Mouse (Mus musculus) stomach, postnatal 0 days (tissue): ENCODE results near the gene Setdb1. TPM values are rescaled to one million over a fixed set of nuclear protein-coding genes. Genes with fewer than 3 reads are reported as not detected.

Experiments used
- ATAC-seq: fragments of 200-750 bp; cut with Nextera tagmentation; 2 replicates; pipeline ENCODE4 v1.8.0; 2017; ENCODE audit not compliant: low FRiP score, low TSS enrichment
- DNase-seq: peaks from one replicate; pipeline ENCODE4 v3.0.0-alpha.2; 2016; ENCODE audit warnings: low spot score
- H3K27ac ChIP-seq: fragments of 300-500 bp; sonication (generic); replicated peaks from 2 replicates; pipeline ENCODE4 v1.5.1; 2014; ENCODE audit warnings: mild to moderate bottlenecking, control low read depth
- H3K27me3 ChIP-seq: fragments of 300-500 bp; sonication (generic); 2 replicates; pipeline ENCODE4 v1.6.1; 2014; ENCODE audit warnings: low read length; ENCODE audit not compliant: control insufficient read depth, insufficient read depth
- H3K36me3 ChIP-seq: fragments of 300-500 bp; sonication (generic); 2 replicates; pipeline ENCODE4 v1.6.1; 2014; ENCODE audit warnings: low read length, mixed read lengths; ENCODE audit not compliant: control insufficient read depth, insufficient read depth
- H3K4me1 ChIP-seq: fragments of 300-500 bp; sonication (generic); replicated peaks from 2 replicates; pipeline ENCODE4 v1.6.1; 2014; ENCODE audit warnings: antibody characterized with exemption; ENCODE audit not compliant: control insufficient read depth, insufficient read depth
- H3K4me2 ChIP-seq: fragments of 300-500 bp; sonication (generic); replicated peaks from 2 replicates; pipeline ENCODE4 v1.6.1; 2014; ENCODE audit warnings: low read depth, mild to moderate bottlenecking, control low read depth, moderate library complexity
- H3K4me3 ChIP-seq: fragments of 300-500 bp; sonication (generic); 2 replicates; pipeline ENCODE4 v1.5.1; 2014; ENCODE audit warnings: low read depth, low read length, control low read depth
- H3K9ac ChIP-seq: fragments of 300-500 bp; sonication (generic); 2 replicates; pipeline ENCODE4 v1.6.1; 2014; ENCODE audit warnings: mild to moderate bottlenecking, low read length, control low read depth, mixed read lengths
- H3K9me3 ChIP-seq: fragments of 300-500 bp; sonication (generic); 2 replicates; pipeline ENCODE4 v1.6.1; 2016; ENCODE audit warnings: low read length; ENCODE audit not compliant: control insufficient read depth
- CTCF ChIP-seq: IDR thresholded peaks from 2 replicates; pipeline ENCODE4 v1.5.1; 2016; ENCODE audit warnings: antibody characterized with exemption, low read depth, mild to moderate bottlenecking, moderate library complexity
- EP300 ChIP-seq: optimal IDR thresholded peaks from 2 replicates; pipeline ENCODE3; 2016; ENCODE audit warnings: antibody characterized with exemption
- WGBS: fragments of 180-500 bp; shearing (Covaris S2); extraction: QIAGEN DNeasy Blood & Tissue Kit; methylation state at CpG from one replicate; pipeline ENCODE4 v1.1.7; 2014; 5-methylcytosine and 5-hydroxymethylcytosine counted together
- polyA plus RNA-seq: library from polyadenylated mRNA; unstranded; fragments of >200 nt; fragmentation: Nextera tagmentation; extraction: Ambion mirVana; gene quantifications from 2 replicates; pipeline ENCODE4 v1.2.1, GENCODE M21; 2015

Setdb1 gene
- polyA plus RNA-seq, 1 experiment from 2014 or later = 8.6 TPM

DNA sequence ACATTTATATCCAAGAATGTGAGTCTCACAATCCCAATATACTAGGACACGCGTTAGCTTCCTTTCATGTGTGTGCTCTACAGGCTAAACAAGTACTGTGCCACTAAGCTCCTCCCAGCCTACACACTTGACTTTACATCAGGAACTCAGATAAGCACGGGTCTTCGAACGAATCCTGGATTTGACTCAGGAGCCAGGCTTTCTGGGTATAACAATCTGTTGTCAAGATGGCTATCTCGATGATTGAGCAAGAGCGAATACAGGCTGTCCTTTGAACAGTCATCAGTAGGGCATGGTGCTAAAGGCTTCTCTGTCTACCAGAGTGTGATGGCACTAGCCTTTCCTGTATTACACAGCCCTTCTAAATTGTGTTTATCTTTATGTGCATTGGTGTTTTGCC lies 59.0 kb downstream of the Setdb1 start:
- H3K9ac ChIP-seq = no peak overlapping the region
- no peaks in the 10 kb centered on the region for H3K27me3 ChIP-seq
- no peak for TF ChIP-seq CTCF
- TF ChIP-seq EP300 = no peak
- DNase-seq = no peak
- H3K4me1 ChIP-seq = no peaks in the 10 kb centered on the region
- H3K36me3 ChIP-seq = peaks cover 2% of the 10 kb centered on the region; the same call in 1 of the 2 replicates
- H3K9me3 ChIP-seq = no peaks in the 10 kb centered on the region
- 64% methylated on average over 7 of the region's 7 CpGs for WGBS
- H3K27ac ChIP-seq = 0 out of 2 replicates have a peak overlapping the region, but pooled peaks have one; percentile 24
- no peak overlapping the region for H3K4me3 ChIP-seq
- H3K4me2 ChIP-seq = no peak overlapping the region
- 0 out of 2 replicates have a peak, but pooled peaks have one; percentile 36 for ATAC-seq

DNA sequence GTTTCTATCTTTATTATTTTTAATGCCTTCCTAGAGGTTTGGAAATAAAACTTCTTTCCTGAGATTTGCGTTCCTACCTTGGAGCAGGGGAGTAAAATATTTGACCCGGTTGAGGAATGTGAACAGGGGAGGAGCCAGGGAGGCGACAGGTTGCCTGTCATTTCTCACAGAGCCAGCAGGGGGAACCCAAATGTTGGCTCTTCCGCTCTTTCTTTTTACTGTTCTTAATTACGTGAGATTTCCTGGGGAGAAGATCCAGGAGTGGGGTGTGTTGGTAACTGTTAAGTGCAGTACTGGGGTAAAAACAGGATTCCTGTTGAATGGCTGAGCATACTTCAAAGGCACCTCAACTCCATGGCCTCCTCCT lies 60.9 kb downstream of the Setdb1 start:
- Histone ChIP-seq H3K27ac (no peak overlapping the region; the same call in 1 of the 2 replicates), H3K4me1 (no peaks in the 10 kb centered on the region), H3K4me3 (no peak overlapping the region), H3K9ac (no peak overlapping the region), H3K4me2 (no peak overlapping the region), H3K36me3 (peaks cover 8% of the 10 kb centered on the region; the same call in 1 of the 2 replicates), H3K27me3 (no peaks in the 10 kb centered on the region), H3K9me3 (no peaks in the 10 kb centered on the region)
- DNase-seq = peak; percentile 66
- TF ChIP-seq EP300 (no peak), CTCF (peak; percentile 77)
- ATAC-seq = no peak
- WGBS = 8% methylated on average over 5 of the region's 5 CpGs

DNA sequence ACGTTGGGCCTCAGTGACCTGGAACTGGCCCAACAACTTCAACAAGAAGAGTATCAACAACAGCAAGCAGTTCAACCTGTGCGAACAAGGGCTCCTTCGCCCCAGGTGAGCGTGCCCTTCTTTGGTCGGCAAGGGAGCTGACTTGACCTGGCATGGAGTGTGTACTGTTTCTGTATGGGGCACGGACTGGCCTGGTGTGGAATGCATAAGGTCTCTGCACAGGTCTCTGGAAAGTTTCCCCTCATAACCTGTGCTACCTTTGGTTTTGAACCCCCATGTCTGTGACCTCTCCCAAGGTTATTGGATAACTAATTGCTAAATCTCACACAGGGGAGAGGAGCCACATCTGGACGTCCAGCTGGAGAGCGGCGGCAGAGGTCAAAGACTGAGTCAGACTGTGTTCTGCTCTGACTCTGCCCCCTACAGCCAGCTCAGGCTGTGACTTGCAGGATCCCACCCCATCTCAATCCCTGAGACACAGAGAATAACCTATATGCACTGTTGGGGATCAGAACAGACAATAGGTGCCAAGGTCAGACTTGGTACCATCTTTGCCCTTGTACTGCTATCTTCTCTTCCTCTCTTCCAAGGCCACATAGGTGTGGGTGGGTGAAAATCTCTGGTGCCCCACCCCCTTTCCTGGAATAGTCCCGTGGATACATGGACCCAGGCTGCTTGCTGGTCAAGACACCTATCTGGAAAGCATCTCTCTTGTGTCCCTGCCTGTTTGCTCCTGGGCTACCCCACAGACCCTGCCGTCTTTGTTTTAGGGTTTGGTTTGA lies 61.5 kb downstream of the Setdb1 start:
- WGBS = 57% methylated on average over 11 of the region's 11 CpGs
- no peaks in the 10 kb centered on the region for H3K4me1 ChIP-seq
- no peak overlapping the region for H3K4me2 ChIP-seq
- no peak overlapping the region for H3K9ac ChIP-seq
- H3K27ac ChIP-seq = peak overlapping the region; percentile 31
- H3K4me3 ChIP-seq = no peak overlapping the region
- no peak for DNase-seq
- H3K36me3 ChIP-seq = peaks cover 8% of the 10 kb centered on the region; the same call in 1 of the 2 replicates
- no peak for TF ChIP-seq EP300
- no peaks in the 10 kb centered on the region for H3K9me3 ChIP-seq
- H3K27me3 ChIP-seq = no peaks in the 10 kb centered on the region
- no peak for ATAC-seq

DNA sequence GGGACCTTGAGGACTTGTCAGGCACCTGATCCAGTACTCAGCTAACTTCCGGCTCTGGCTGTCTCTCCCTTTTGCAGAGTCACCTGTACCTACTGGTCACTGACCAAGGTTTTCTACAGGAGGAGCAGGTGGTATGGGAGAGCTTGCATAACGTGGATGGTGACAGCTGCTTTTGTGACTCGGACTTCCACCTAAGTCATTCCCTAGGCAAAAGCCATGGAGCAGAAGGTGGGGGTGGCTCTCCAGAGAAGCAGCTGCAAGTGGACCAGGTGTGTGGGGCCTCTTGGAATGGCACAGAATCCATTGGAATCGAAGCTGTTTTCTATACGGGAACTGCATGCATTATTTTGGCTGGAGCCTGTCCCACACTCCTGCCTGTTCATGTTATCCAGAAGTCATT lies 62.3 kb downstream of the Setdb1 start:
- TF ChIP-seq EP300 = no peak
- no peak for TF ChIP-seq CTCF
- Histone ChIP-seq H3K4me2 (no peak overlapping the region), H3K9me3 (no peaks in the 10 kb centered on the region), H3K9ac (no peak overlapping the region), H3K36me3 (peaks cover 8% of the 10 kb centered on the region; the same call in 1 of the 2 replicates), H3K4me3 (no peak overlapping the region), H3K4me1 (no peaks in the 10 kb centered on the region), H3K27ac (peak overlapping the region; percentile 70), H3K27me3 (no peaks in the 10 kb centered on the region)
- DNase-seq (no peak), ATAC-seq (no peak)
- WGBS = 70% methylated on average over 5 of the region's 5 CpGs

DNA sequence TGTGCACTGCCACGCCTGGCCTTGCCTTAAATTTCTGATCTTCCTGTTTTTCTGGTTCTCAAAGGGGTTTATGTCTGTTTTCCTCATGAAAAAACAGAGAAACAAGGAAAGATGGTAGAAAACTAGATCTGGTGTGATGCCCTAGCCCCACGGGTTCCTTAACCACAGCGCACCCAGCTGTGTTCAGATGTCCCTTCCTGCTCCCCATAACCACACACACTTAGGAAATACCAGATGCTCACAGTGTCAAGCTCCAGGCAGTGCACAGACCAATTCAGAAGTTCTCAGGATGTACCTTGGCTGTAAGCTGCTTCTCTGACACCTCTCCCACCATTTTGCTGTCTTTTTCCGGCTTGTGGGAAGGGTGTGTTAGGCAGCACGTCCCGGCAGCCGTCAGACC lies 62.7 kb downstream of the Setdb1 start:
- no peak overlapping the region for H3K9ac ChIP-seq
- WGBS = 71% methylated on average over 7 of the region's 7 CpGs
- no peaks in the 10 kb centered on the region for H3K4me1 ChIP-seq
- ATAC-seq (no peak), DNase-seq (no peak)
- TF ChIP-seq CTCF (no peak), EP300 (no peak)
- peaks cover 8% of the 10 kb centered on the region; the same call in 1 of the 2 replicates for H3K36me3 ChIP-seq
- H3K4me3 ChIP-seq = no peak overlapping the region
- H3K27ac ChIP-seq = peak overlapping the region; percentile 70
- H3K9me3 ChIP-seq = no peaks in the 10 kb centered on the region
- H3K27me3 ChIP-seq = no peaks in the 10 kb centered on the region
- no peak overlapping the region for H3K4me2 ChIP-seq

DNA sequence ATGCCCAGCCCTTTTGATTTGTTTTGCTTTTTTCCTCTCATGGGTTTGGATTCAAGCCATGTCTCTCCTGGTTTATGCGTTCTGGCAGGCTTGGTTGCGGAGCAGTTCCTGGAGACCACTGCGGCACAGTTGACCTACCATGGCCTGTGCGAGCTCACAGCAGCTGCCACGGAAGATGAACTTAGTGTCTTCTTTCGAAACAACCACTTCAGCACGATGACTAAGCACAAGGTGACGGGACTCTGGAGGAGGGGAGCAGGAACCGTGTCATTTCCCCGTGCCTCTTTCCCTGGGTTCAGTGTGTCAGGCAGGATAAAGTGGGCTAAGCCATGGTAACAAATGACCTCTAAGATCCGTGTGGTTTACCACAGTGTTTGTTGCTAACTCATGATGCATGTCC lies 63.5 kb downstream of the Setdb1 start:
- DNase-seq (no peak), ATAC-seq (no peak; the same call in 1 of the 2 replicates)
- Histone ChIP-seq H3K4me2 (no peak overlapping the region), H3K9ac (no peak overlapping the region), H3K27ac (0 out of 2 replicates have a peak overlapping the region, but pooled peaks have one; percentile 36), H3K4me1 (no peaks in the 10 kb centered on the region), H3K4me3 (no peak overlapping the region), H3K9me3 (no peaks in the 10 kb centered on the region), H3K36me3 (peaks cover 8% of the 10 kb centered on the region; the same call in 1 of the 2 replicates), H3K27me3 (no peaks in the 10 kb centered on the region)
- TF ChIP-seq CTCF (no peak), EP300 (no peak)
- WGBS = 54% methylated on average over 11 of the region's 11 CpGs
